Comparison of ENCODE assay signal across 19 mouse cellular contexts in the genomic region with DNA sequence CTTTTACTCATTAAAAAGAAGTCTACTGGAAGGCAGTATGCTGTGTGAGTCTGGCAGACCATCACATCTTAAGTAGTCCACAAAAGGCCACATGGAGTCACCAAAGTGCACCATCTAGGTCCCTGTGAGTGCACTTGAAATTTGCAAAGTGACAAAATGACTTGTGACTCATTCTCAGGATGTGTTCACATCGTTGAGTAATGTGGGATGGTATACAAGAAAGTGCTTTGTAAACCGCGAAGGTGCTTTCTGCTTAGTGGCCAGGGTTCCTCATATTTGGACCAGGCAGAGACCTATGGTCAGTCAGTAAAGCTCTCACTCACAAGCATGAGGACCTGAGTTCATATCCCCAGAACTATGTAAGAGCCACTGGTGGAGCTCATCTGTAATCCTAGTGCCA. TPM values are rescaled to one million over a fixed set of nuclear protein-coding genes. Genes with fewer than 3 reads are reported as not detected.
DNase-seq lines count a peak whose midpoint lies in the region; ATAC-seq lines count a peak whose summit lies in the region.
"Had no signal": no experiment of that assay in that cellular context is flagged by ENCODE, and none has a peak within 500 bp of the region (broad histone marks: within the 10 kb centered on the region; RNA-seq: fewer than 3 reads in every experiment).

No protein-coding gene starts in this region.

- peak; percentile 77 for ATAC-seq in megakaryocyte, adult 5-6 weeks (ENCODE audit: poor library complexity, severe bottlenecking)
- ATAC-seq: activated CD4-positive, CD25-positive, alpha-beta regulatory T cell, adult 4 months; CD4-positive, CD25-positive, alpha-beta regulatory T cell, adult 4 months; Patski had no signal

- DNase-seq in 416B (ENCODE audit: low read depth), result peak; percentile 82
- no peak for DNase-seq in adrenal gland, postnatal 4 days (ENCODE audit: low spot score in 2 of 2)
- DNase-seq in lung, postnatal 10 days, result no peak
- DNase-seq: adrenal gland, adult 2 months; adrenal gland, adult 8-10 months; adrenal gland, postnatal 10 days; adrenal gland, postnatal 14 days; adrenal gland, postnatal 25 days; adrenal gland, postnatal 36 days; B cell, adult 2 months; cerebellum, adult 11 months; cerebellum, adult 11-12 months; cerebellum, adult 18-20 months; cerebellum, adult 2 months; cerebellum, adult 8-10 months had no signal

RNA-seq across cellular contexts. Expression of a gene that starts 13.6 kb away (rescaled TPM):
- total RNA-seq in megakaryocyte, adult 5-6 weeks (2015), result 3.9 and 6.9 TPM in 2 replicates
- total RNA-seq in megakaryocyte, adult 5-6 weeks (2017), result 2.4 and 4.3 TPM in 2 replicates
- total RNA-seq in adrenal gland, postnatal 4 days (2021), result 10 to 100 TPM; 13.9 to 15.0 TPM

RNA-seq across cellular contexts. Expression of a gene that starts 40.5 kb away (rescaled TPM):
- 10.5 and 11.1 TPM in 2 replicates for total RNA-seq in megakaryocyte, adult 5-6 weeks (2015)
- 20.5 and 21.0 TPM in 2 replicates for total RNA-seq in megakaryocyte, adult 5-6 weeks (2017)
- 10 to 100 TPM; 64.6 to 73.2 TPM for total RNA-seq in adrenal gland, postnatal 4 days (2021)

RNA-seq across cellular contexts. Expression of a gene that starts 58.1 kb away (rescaled TPM):
- total RNA-seq in megakaryocyte, adult 5-6 weeks (2015), result 12.7 TPM in 2 replicates
- total RNA-seq in megakaryocyte, adult 5-6 weeks (2017), result 4.7 and 6.2 TPM in 2 replicates
- 10 to 100 TPM; 16.2 to 20.9 TPM for total RNA-seq in adrenal gland, postnatal 4 days (2021)
